Mouse (Mus musculus) heart, postnatal 4 days (tissue): ENCODE measurements around the gene Gm21992. TPM values are rescaled to one million over a fixed set of nuclear protein-coding genes. Genes with fewer than 3 reads are reported as not detected.
"Not testable (repeated sequence)": the region's sequence is repeated elsewhere in the genome, so short reads cannot be mapped to it uniquely, and the experiment has no call there.

Experiments used
- DNase-seq: peaks from one replicate; pipeline ENCODE4 v3.0.0; 2021
- total RNA-seq, 2 experiments: library from RNA; stranded (reverse); gene quantifications; 2 replicates each; pipeline ENCODE4 v1.2.3; 2021

Gm21992 gene
- total RNA-seq, 2 experiments from 2014 or later, result 21.8 to 24.1 TPM

DNA sequence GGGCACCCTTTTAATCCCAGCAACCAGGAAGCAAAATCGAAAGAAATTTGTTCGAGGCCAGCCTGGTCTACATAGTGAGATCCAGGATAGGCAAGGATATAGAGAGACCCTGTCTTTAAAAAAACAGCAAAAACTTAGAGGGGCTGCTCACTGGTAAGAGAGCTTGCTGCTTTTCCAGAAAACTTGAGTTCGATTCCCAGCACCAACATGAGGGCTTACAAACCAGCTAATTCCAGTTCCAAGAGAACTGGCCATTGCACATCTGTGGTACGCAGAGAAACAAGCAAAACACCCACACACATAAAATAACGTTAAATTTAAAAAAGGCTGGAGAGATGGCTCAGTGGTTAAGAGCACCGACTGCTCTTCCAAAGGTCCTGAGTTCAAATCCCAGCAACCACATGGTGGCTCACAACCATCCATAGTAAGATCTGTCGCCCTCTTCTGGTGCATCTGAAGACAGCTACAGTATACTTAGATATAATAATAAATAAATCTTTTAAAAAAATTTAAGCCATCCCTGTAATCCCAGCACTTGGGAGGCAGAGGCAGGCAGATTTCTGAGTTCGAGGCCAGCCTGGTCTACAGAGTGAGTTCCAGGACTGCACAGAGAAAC lies 1.0 kb upstream of the Gm21992 start:
- not testable (repeated sequence) for DNase-seq

DNA sequence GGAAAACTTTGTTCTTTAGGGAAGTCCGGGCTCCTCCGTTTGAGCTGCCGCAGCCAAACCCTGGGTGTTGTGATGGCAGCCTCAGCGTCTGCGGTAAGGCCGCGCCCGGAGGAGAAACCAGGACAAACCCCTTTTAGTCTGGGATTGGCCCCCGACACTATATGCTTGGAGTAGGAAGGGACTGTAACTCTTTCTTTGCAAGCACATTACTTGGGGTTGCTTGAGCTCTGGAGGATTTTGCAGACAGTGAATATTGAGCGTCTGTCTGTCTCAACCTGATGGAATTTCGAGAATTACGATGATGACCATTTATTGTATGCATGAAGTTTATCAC lies 464 bp upstream of the Gm21992 start:
- DNase-seq, result no peak

- DNase-seq, result no peak
Observed at GRCm38 (mm10) chr19:4810746-4811062, 708 bp downstream of the Gm21992 start.

DNA sequence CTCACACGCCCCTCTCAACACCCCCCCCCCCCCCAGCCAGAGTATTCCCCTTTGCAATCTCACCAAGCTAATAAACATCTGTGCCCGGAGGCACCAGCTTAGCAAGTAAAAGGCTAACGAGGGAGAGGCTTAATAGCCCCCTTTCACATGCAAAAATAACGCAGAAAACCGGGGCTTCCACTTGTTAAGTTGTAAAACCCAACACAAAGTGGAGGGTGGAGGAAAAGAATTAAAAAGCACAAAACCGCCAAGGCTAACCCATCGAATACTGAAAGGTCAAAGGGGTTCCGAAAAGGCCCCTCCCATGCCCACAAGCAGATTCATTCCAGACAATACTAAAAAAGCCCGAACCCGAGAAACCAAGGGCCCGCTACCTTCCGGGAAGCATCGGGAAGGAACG lies 1.1 kb downstream of the Gm21992 start:
- no peak for DNase-seq

GRCm38 (mm10) chr19:4803283-4803682 lies 8.1 kb downstream of the Gm21992 start:
- DNase-seq, result no peak

GRCm38 (mm10) chr19:4802691-4803091 lies 8.7 kb downstream of the Gm21992 start:
- no peak for DNase-seq

DNA sequence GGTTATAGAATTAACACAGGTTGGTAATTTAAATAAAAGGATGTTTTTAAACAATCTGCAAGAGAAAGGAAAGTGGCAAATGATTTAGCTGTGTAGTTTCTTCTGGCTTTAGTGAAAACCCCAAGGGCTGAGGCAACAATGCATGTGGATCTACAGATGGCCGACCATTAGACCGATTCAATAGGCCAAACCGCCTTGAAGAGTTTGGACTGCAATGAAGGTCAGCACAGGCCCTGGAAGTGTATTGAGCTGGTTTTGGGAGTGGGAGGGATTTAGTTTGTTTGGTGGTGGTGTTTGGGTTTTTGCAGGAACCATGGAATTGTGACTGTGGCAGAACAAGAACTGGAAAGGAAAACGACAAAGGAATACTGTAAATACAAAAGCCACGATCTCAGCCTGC lies 12.3 kb downstream of the Gm21992 start:
- DNase-seq, result no peak

GRCm38 (mm10) chr19:4797846-4798245 lies 13.6 kb downstream of the Gm21992 start:
- DNase-seq, result no peak

GRCm38 (mm10) chr19:4795929-4796328 lies 15.5 kb downstream of the Gm21992 start:
- DNase-seq, result no peak

- DNase-seq, result peak; percentile 98
Observed at GRCm38 (mm10) chr19:4793831-4794422, 17.5 kb downstream of the Gm21992 start, which contains the start of gene Rbm4. Gene Rbm4 (minus strand): TSS chr19:4793901.

- no peak for DNase-seq
Observed at GRCm38 (mm10) chr19:4793281-4793830, 18.1 kb downstream of the Gm21992 start.

DNA sequence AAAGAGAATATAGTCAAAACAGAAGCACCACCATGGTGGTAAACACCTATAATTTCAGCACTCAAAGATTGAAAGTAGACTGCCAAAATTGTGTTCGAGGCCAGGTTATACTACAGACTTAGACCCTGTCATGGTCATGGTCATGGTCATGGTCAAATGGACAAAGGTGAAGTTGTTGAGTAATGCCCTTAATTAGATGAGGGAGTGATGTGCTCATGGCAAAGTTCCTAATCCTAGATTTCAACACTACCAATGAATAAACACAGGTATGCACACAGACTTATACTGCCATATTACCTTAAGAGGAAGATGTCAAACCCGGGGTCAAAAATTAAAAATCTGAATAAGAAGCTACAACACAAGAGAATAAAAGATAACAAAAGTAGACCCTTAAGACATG lies 25.1 kb downstream of the Gm21992 start:
- no peak for DNase-seq

GRCm38 (mm10) chr19:4785206-4785605 lies 26.2 kb downstream of the Gm21992 start:
- DNase-seq, result no peak

DNA sequence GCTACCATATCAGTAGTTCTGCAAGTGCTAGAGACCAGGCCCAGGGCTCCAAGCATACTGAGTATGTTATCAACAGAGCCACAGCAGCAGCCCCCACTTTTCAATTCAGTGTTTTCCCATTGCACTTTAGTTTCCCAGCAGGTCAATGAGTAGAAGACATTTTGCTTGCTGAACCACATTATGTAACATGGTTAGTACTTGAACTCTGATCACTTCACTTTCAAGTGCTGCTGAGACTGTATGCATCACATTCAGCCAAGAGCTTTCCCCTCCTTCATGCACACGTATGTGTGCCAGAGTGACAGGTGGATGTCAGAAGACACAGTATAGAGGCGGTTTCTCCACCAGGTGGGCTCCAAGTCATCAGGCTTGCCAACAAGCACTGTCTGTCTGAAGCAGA lies 28.5 kb downstream of the Gm21992 start:
- DNase-seq, result no peak

GRCm38 (mm10) chr19:4772785-4773184 lies 38.6 kb downstream of the Gm21992 start:
- no peak for DNase-seq

GRCm38 (mm10) chr19:4767507-4768148 lies 43.8 kb downstream of the Gm21992 start:
- DNase-seq, result no peak

- DNase-seq, result no peak
Observed at GRCm38 (mm10) chr19:4762876-4763275, 48.5 kb downstream of the Gm21992 start.

DNA sequence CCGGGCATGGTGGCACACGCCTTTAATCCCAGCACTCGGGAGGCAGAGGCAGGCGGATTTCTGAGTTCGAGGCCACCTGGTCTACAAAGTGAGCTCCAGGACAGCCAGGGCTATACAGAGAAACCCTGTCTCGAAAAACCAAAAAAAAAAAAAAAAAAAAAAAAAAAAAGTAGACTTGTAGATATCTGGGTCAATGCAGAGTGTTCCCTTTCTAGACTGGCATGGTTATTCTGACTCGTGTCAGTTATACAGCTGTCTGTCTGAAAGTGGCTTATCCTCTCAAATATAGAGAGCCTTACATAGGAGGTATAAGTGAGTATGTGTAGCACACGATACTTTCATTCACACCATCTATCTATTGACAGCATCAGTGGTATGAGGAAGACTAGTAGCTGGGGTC lies 50.9 kb downstream of the Gm21992 start:
- DNase-seq, result not testable (repeated sequence)

- DNase-seq, result no peak
Observed at GRCm38 (mm10) chr19:4756921-4757320, 54.5 kb downstream of the Gm21992 start.

DNA sequence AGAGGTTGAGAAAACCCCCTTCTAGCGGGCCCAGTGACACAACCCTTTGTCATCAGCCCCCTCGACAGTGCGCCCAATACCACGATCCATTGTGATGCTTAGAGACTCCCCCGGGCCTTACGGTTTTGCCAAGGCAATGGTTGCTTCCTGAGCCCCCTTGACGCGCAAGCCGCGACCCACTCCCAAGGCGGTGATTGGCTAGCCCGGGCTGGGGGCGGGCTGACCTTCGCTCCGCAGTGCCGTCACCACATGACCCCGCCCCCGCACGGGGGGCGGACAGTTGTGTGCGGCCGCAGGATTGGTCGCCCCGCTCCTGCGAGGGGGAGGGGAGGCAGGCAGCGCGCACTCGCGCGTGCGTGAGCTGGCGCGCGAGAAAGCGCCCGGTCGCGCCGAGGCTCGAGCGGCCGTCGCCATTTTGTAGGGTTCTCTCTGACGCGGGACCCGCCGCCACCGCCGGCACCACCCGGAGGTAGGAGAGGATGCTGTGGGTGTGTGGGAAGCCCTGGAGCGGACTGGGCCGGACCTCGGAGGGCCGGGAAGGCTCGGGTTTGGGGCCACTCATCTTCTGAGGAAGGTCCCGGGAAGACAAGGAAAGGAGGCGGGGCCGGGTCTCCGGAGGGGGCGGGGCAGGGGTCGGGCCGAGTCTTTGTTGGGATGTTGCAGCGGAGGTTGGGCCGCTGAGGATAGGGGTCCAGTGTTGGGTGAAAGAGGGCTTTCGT lies 55.1 kb downstream of the Gm21992 start, which contains the start of gene Rbm4b:
Rbm4b (plus strand) TSS at position 305 of the 719 bp plus-strand sequence.
- DNase-seq, result peak; percentile 97

DNA sequence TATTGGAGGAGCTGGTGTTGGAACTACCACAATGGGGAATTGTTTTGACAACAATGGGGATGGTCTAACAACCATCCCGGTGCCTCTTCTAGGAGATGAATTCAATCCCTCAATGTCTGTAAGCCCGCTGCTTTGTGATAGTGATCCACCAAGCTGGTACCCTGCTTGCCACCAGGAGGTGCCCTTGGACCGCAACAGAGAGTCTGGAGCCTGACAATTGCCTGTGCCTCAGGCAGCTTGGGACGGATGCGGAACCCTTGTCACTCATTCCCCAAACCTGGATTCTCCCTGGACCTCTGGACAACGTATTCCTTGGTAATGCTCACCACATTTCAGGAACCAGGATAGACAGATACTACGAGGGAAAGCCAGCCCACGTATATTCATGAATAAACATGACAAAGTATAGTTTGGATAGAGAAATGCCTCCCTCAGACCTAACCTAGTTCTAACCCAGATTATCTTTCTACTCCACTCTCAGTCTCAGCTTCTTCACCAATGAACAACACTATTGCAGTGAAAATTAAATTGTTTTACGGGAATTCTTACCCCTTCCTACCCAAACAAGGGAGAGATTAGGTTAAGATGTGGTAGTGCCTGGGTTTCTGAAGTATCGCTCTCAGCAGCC lies 55.7 kb downstream of the Gm21992 start:
- DNase-seq, result peak; percentile 93

DNA sequence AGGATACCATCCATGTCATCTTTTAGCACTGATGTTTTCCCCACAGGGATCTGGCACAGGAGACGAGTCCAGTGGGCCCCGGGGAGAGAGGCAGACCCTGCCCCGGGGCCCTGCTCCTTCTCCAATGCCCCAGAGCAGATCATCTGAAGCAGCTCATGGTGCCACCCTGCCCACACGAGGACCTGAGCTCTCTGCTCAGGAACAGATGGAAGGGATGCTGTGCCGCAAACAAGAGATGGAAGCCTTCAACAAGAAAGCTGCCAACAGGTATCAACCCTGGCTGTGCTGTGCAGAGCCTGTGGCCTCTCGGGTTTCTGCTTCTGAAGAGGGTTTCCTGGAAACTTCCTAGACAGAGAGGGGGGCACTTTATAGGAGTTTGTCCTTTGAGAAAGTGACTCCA lies 61.4 kb downstream of the Gm21992 start:
- DNase-seq, result no peak

DNA sequence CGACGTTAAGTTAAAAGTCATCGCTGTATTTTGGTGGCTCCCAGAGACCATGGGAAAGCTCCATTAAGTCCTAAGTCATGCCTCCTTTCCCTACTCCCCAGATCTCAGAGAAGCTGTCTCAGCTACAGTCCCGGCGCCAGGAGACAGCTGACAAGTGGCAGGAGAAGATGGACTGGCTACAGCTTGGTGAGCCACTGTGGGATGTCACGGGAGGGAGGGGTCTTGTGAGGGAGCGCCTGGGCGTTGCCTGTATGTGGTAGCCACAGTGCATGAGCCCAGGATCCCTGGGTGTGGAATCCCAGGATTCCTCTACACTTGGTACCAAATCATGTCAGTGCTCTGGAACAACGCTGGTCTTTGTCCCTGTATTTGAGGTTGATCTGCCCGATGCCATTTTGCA lies 62.9 kb downstream of the Gm21992 start:
- DNase-seq, result no peak
